Mouse (Mus musculus): Measurements from ENCODE around the gene Lrrc61. TPM values are rescaled to one million over a fixed set of nuclear protein-coding genes. Genes with fewer than 3 reads are reported as not detected.

Lrrc61 gene
- polyA plus RNA-seq, 1 experiment from 2014 or later, result 5.4 TPM

DNA sequence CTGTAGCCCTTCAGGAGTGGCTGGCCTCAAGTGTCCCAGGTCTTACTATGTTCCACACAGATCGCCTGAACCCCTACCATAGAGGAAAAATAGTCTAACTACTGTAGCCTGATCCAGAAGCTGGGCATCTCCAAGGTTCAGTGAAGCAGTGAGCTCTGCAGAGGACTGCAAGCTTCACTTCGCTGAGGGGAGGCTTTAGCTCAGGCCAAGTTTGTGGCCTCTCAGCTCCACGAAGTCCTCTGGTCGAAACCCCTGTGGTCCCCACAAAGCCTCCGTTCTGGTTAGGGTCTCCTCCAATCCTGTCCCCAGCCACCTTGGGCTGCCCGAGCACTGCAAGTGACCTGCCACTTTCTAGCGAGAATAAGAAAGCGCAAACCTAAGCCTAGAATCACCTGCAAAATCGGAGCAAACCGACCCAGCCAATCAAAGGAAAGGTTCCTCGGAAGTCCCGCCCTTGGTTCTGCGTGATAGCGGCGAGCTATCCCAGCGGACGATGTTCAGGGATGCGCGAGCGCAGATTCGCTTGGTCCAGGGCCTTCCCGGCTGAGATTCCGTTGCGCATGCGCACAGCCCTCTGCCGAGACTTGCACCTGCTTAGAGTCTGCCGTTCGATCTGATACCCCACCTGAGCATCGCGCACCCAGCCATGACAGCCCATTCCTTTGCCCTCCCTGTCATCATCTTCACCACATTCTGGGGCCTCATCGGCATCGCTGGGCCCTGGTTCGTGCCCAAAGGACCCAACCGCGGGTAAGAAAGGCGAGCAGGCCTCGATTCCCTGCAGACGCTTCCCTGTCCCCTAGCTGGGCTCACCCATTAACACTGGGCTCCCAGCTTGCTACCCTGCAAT is 17.3 kb upstream of the Lrrc61 start, which contains the start of gene Atp6v0e2:
Gene Atp6v0e2, plus strand, starts transcription at position 511 of the 850 bp plus-strand sequence.
- 8% methylated on average over 38 of the region's 38 CpGs for WGBS
- ATAC-seq (ENCODE audit: insufficient read depth, low FRiP score, low read depth), result peak; percentile 80; the same call in 1 of the 2 replicates

DNA sequence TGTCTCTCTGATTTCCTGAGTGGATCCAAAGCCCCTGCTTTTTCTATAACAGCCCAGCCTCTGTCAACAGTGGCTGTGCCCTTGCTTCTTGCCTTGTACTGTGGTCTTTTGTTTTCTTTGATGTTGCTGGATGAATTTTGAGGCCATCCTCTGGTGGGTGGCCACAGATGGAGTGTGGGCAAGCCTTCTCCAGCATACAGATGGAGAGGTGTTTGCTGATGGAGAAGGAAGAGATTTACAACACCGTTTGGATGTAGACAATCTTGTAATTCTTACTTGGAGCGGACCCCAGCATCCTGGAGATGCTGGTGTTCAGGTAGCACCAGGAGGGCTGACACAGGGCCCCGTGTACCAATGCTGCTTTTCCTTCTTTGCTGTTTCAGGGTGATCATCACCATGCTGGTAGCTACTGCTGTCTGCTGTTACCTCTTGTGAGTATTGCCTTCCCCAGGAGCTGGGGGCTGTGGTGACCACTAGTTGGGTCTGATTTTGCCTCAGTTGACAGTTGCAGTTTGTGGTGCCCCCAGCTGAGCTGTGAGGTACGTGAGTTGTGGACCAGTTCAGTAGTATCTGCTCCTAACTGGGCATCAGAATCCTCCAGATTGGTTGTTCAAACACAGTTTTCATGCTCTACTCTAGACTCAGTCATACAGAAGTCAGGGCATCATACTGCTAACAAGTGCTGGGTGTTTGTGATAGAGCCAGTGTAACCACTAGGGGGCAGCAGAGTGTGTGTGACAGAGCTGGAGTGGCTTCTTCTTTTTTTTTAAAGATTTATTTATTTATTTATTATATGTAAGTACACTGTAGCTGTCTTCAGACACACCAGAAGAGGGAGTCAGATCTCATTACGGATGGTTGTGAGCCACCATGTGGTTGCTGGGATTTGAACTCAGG is 15.5 kb upstream of the Lrrc61 start:
- Histone ChIP-seq H3K4me3 (replicated peaks) (no peak overlapping the region), H3K9ac (no peak overlapping the region), H3K27me3 (replicated peaks) (no peaks in the 10 kb centered on the region), H3K27ac (no peak overlapping the region), H3K36me3 (no peaks in the 10 kb centered on the region), H3K4me1 (peaks cover 21% of the 10 kb centered on the region), H3K4me2 (no peak overlapping the region), H3K9me3 (no peaks in the 10 kb centered on the region)
- no peak for ATAC-seq (ENCODE audit: insufficient read depth, low FRiP score, low read depth)
- 73% methylated on average over 5 of the region's 5 CpGs for WGBS

More for the DNA sequence above, 17.3 kb upstream of the Lrrc61 start, which contains the start of gene Atp6v0e2:
- Histone ChIP-seq H3K9me3 (no peaks in the 10 kb centered on the region), H3K4me3 (replicated peaks) (peak within 1 kb of the TSS; percentile 44), H3K4me1 (peaks cover 21% of the 10 kb centered on the region), H3K27ac (no peak within 1 kb of the TSS), H3K27me3 (replicated peaks) (no peaks in the 10 kb centered on the region), H3K4me2 (peak within 1 kb of the TSS; percentile 67), H3K9ac (peak within 1 kb of the TSS; percentile 32; the same call in 1 of the 2 replicates), H3K36me3 (0 out of 2 replicates have a peak, but pooled peaks cover under 1% of the 10 kb centered on the region)

DNA sequence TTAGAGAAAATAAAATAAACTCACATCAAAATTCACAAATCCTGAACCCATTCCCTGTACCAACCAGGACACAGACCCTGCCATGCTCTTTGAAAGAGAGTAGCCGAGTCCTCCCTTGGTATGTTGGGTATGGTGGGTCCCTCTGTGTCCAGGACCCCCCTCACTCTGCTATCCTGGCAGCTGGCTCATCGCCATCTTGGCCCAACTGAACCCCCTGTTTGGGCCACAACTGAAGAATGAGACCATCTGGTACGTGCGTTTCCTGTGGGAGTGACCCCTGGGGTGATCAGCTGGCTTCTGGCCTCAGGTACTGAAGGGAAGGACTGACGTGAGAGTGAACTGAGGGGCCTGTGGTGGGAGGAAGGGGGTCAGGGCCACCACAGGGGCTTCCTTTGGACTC is 14.7 kb upstream of the Lrrc61 start:
- peaks cover 21% of the 10 kb centered on the region for H3K4me1 ChIP-seq
- no peak overlapping the region for H3K9ac ChIP-seq
- WGBS, result 65% methylated on average over 5 of the region's 5 CpGs
- no peak for ATAC-seq (ENCODE audit: insufficient read depth, low FRiP score, low read depth)
- no peaks in the 10 kb centered on the region for H3K36me3 ChIP-seq
- H3K9me3 ChIP-seq, result no peaks in the 10 kb centered on the region
- no peak overlapping the region for H3K4me2 ChIP-seq
- H3K27me3 ChIP-seq (replicated peaks), result no peaks in the 10 kb centered on the region
- H3K4me3 ChIP-seq (replicated peaks), result no peak overlapping the region
- no peak overlapping the region for H3K27ac ChIP-seq

DNA sequence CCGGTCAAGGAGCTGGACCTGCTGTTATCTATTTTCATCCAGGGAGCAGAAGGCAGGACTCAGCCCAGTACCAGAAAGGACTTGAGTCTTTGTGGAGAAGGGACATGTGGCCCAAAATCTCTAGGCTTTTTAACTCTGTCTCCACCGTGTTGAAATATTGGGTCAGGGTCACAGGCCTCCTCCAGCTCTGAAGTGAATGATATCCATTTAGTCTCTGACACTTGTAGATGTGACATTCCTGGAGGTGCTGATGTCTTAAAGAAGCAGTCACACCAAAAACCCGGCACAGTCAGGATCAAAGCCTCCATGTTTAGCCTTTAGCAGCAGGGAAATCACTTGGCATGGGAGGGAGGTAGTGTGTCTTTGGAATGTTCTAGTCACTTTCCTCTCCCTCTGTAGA is 13.9 kb upstream of the Lrrc61 start:
- Histone ChIP-seq H3K4me2 (no peak overlapping the region), H3K4me3 (replicated peaks) (no peak overlapping the region), H3K27me3 (replicated peaks) (no peaks in the 10 kb centered on the region), H3K36me3 (no peaks in the 10 kb centered on the region), H3K9me3 (no peaks in the 10 kb centered on the region), H3K27ac (no peak overlapping the region), H3K9ac (no peak overlapping the region), H3K4me1 (peaks cover 21% of the 10 kb centered on the region)
- no peak for ATAC-seq (ENCODE audit: insufficient read depth, low FRiP score, low read depth)
- WGBS, result 39% methylated on average over 3 of the region's 3 CpGs

DNA sequence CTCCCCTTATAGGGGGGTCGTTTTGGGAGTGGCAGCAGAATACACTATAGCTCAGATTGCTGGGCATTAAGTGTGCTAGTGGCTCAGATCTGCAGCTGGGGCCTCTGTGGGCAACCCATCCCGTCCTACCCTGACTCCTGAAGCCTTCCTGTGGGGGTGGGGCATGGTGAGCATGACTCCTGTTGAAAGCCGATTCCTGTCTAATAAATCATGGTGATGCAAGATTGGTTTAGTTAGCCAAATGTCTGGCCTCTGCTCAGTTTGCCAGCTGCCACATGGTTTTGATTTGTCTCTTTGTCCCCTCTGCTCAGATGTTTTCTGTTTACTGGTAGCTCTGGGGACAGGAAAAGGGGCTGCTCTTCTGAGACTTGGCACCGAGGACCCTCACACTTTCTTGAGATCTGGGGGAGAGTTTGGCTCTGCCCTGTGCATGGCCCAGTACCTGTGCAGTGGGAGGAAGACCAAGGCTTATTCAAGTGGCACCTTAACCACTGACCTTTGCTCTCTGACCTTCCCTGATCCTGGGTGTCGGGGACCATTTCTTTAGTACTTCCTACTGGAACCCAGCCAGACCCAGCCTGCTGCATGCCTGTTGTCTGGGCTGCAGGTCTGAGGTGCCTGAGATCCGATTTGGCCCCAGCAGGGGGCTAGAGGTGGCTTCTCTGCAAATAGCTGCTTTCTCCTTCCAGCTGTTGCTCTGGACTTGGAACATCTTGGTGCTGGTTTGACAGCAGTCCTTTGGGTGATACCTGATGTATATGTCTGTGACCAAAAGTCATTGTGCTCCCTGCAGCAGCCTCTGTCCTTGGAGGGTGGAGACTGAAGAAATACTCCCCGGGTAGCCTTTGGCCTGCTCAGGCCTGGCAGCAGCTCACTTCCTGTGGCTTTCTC is 12.8 kb upstream of the Lrrc61 start:
- no peak for ATAC-seq (ENCODE audit: insufficient read depth, low FRiP score, low read depth)
- Histone ChIP-seq H3K9ac (no peak overlapping the region), H3K36me3 (no peaks in the 10 kb centered on the region), H3K27ac (no peak overlapping the region), H3K9me3 (no peaks in the 10 kb centered on the region), H3K4me2 (no peak overlapping the region), H3K27me3 (replicated peaks) (no peaks in the 10 kb centered on the region), H3K4me3 (replicated peaks) (no peak overlapping the region), H3K4me1 (peaks cover 20% of the 10 kb centered on the region)
- WGBS, result 29% methylated on average over 7 of the region's 7 CpGs

DNA sequence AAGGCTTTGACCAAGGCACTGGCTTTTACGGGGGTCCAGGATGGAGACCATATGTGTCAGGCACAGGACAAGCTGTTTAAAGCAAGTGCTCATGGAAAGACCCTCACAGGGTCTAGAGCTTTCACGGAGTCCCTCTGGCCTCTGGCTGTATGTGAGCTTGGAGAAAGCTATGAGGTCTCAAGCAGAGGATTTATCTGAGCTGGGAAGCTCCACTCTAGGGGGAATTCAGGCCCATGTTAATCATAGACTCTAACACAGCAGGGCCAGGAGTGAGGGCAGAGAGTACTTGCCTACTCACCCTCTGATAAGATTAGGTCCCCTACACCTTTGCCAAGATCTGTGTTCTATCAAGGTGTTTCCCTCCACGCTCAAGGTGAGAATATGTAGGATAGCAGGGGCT is 12.0 kb upstream of the Lrrc61 start:
- H3K27ac ChIP-seq, result no peak overlapping the region
- H3K4me2 ChIP-seq, result no peak overlapping the region
- whole genome bisulfite sequencing, result 88% methylated on average over 3 of the region's 3 CpGs
- no peaks in the 10 kb centered on the region for H3K27me3 ChIP-seq (replicated peaks)
- no peak for ATAC-seq (ENCODE audit: insufficient read depth, low FRiP score, low read depth)
- H3K4me1 ChIP-seq, result peaks cover 12% of the 10 kb centered on the region
- no peaks in the 10 kb centered on the region for H3K9me3 ChIP-seq
- no peaks in the 10 kb centered on the region for H3K36me3 ChIP-seq
- no peak overlapping the region for H3K4me3 ChIP-seq (replicated peaks)
- H3K9ac ChIP-seq, result no peak overlapping the region

DNA sequence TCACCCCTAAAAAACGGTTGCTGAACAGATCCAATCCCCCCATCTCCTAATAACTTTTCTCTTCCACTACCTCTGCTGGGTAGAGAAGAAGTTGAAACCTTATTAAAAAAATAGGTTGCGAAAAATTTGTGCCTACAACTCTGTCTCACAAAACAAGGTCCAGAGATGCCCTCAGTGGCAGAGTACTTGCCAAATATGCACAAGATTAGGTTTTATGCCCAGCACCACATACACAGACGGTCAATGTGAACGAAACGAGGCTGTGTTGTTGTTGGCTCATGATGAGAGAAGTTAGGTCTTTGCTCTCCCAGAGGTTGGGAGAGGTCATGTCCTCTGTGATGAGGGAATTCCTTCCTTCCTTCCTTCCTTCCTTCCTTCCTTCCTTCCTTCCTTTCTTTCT is 9.3 kb upstream of the Lrrc61 start:
- Histone ChIP-seq H3K4me3 (replicated peaks) (no peak overlapping the region), H3K27ac (no peak overlapping the region), H3K27me3 (replicated peaks) (no peaks in the 10 kb centered on the region), H3K36me3 (no peaks in the 10 kb centered on the region), H3K4me2 (no peak overlapping the region), H3K9me3 (no peaks in the 10 kb centered on the region), H3K4me1 (peaks cover 6% of the 10 kb centered on the region; the same call in 1 of the 2 replicates), H3K9ac (no peak overlapping the region)
- WGBS, result 74% methylated on average over 5 of the region's 5 CpGs
- no peak for ATAC-seq (ENCODE audit: insufficient read depth, low FRiP score, low read depth)

DNA sequence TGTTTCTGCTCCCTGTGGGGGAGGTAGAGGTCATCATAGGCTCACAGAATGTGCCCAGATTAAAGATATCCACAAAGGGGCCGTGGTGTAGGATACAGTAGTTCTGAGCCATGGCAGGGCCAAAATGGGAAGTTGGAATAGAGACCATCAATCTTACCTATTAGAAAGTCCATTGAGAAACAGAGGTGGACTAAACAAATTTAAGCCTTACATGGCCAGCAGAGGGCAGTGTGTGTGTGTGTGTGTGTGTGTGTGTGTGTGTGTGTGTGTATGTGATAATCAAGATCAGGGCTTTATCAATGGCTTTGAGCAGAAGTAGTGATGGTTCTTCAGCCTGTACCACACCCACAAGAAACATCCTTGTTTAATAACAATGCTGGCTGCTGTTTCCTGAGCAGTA is 8.3 kb upstream of the Lrrc61 start:
- no peak for ATAC-seq (ENCODE audit: insufficient read depth, low FRiP score, low read depth)
- H3K9ac ChIP-seq, result no peak overlapping the region
- H3K27ac ChIP-seq, result no peak overlapping the region
- H3K36me3 ChIP-seq, result no peaks in the 10 kb centered on the region
- H3K4me3 ChIP-seq (replicated peaks), result no peak overlapping the region
- no peaks in the 10 kb centered on the region for H3K27me3 ChIP-seq (replicated peaks)
- H3K4me1 ChIP-seq, result peaks cover 6% of the 10 kb centered on the region; the same call in 1 of the 2 replicates
- no peaks in the 10 kb centered on the region for H3K9me3 ChIP-seq
- WGBS, result 48% methylated on average over 1 of the region's 1 CpGs
- no peak overlapping the region for H3K4me2 ChIP-seq

DNA sequence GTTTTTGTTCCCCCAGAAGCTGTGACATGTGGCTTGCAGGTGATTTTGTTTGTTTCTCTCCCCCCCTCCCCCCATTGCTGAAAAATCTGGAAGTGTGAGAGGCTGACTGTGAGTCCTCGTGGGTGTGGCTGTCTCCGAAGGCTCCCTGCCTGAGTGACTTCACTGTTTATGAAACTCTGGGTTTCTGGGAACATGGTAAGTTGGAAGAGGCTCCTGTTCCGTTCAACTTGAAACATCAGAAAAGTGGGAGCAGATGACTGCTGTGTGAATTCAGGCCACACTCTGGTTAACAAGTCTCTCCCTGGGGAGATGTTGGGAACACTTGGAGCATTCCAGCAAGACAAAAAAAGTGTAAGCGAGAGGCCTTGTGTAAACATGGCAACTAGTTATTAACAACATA is 7.7 kb upstream of the Lrrc61 start:
- H3K27me3 ChIP-seq (replicated peaks), result no peaks in the 10 kb centered on the region
- no peaks in the 10 kb centered on the region for H3K36me3 ChIP-seq
- peaks cover 4% of the 10 kb centered on the region; the same call in 1 of the 2 replicates for H3K4me1 ChIP-seq
- ATAC-seq (ENCODE audit: insufficient read depth, low FRiP score, low read depth), result no peak
- H3K27ac ChIP-seq, result no peak overlapping the region
- 44% methylated on average over 4 of the region's 4 CpGs for WGBS
- H3K9me3 ChIP-seq, result no peaks in the 10 kb centered on the region
- no peak overlapping the region for H3K9ac ChIP-seq
- H3K4me2 ChIP-seq, result no peak overlapping the region
- no peak overlapping the region for H3K4me3 ChIP-seq (replicated peaks)

DNA sequence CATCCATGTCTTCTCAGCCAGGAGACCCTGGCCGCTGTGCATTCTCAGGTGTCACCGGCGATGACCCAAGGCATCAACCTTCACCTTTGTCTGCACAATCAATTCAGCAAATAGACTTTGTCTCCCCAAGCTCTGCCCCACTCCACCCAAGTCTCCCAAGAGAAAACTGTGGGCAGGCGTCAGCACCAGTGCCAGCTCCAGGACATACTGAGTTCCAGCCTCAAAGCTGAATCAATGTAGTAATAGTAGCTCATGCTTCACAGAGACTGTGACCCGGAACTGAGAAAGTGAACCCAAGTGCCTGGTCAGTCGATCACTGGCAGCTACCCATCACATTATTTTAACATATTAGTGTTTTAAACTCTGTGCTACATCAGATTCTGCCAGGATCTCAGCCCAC is 6.3 kb upstream of the Lrrc61 start:
- H3K4me1 ChIP-seq, result no peaks in the 10 kb centered on the region
- WGBS, result 79% methylated on average over 6 of the region's 6 CpGs

DNA sequence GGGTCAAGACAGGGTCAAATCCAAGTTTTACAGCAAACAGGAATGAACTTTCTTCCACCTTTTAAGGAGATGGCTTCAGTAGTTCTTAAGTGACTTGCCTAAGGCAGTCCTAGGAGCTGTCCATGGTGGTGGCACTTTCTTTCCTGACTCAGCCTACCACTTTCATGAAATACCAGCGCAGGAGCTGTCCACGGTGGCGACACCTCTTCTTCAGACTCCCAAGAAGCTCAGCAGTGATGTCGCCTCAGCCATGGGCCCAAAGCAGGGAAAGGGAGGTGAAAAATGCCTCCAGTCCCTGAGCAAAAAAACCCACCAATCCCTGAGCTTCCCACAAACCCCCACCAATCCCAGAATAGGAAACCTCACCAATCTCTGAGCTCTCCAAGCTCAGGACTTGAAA is 1.7 kb upstream of the Lrrc61 start:
- Histone ChIP-seq H3K4me3 (replicated peaks) (no peak overlapping the region), H3K9ac (no peak overlapping the region), H3K9me3 (no peaks in the 10 kb centered on the region), H3K27me3 (replicated peaks) (no peaks in the 10 kb centered on the region), H3K4me2 (no peak overlapping the region), H3K4me1 (0 out of 2 replicates have a peak, but pooled peaks cover 4% of the 10 kb centered on the region), H3K27ac (no peak overlapping the region), H3K36me3 (no peaks in the 10 kb centered on the region)
- no peak for ATAC-seq (ENCODE audit: insufficient read depth, low FRiP score, low read depth)
- 49% methylated on average over 4 of the region's 4 CpGs for WGBS

More for the DNA sequence above, 6.3 kb upstream of the Lrrc61 start:
- Histone ChIP-seq H3K4me2 (no peak overlapping the region), H3K27me3 (replicated peaks) (no peaks in the 10 kb centered on the region), H3K9me3 (no peaks in the 10 kb centered on the region), H3K9ac (no peak overlapping the region), H3K36me3 (no peaks in the 10 kb centered on the region), H3K27ac (no peak overlapping the region), H3K4me3 (replicated peaks) (no peak overlapping the region)
- no peak for ATAC-seq (ENCODE audit: insufficient read depth, low FRiP score, low read depth)

Measured in stomach, embryonic 15.5 days (tissue).